Mouse (Mus musculus): ENCODE results near the gene Pard3b.

The Pard3b gene

GRCm38 (mm10) chr1:62466544-62466943 is 827.9 kb downstream of the Pard3b start:
- DNase-seq (ENCODE audit: low spot score), result no peak

DNA sequence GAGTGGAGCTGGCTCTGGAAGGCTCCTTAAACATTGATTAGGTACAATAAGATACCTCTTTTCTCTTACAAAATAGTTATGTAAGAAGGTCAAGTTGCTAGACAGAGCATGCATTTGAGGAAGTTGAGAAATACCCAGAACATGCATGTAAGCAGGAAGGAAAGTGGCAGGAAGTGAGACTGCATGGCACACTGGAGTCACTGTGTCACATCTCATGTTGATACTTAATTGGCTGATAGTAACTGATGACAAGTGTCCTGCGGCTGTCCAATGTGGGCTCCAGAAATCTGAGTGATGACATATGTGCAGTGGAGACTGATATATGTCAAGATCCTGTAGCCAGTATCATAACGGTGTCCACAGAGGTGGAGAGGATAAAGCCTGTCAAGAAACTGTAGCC is 844.4 kb downstream of the Pard3b start:
- DNase-seq (ENCODE audit: low spot score), result no peak

GRCm38 (mm10) chr1:62488871-62489270 is 850.2 kb downstream of the Pard3b start:
- DNase-seq (ENCODE audit: low spot score), result no peak

GRCm38 (mm10) chr1:62499146-62499545 is 860.5 kb downstream of the Pard3b start:
- no peak for DNase-seq (ENCODE audit: low spot score)

DNA sequence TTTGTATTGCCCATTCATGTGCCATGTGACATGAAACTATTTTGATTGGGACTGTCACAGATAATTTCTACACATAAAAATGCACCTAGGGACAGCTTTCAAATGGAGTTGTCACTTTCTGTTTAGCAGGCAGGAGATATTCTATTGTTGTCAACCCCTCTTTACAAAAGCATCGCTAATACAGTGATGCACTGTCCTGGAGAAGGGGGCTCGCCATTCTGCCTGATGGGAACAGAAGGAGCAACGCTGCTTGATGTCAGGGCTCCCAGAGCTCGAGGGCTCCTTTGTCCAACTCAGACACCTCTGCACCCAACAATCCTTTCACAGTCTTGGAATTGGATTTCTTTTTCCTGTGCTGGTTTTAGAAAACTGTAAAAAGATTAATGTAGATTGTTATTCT is 871.9 kb downstream of the Pard3b start:
- no peak for DNase-seq (ENCODE audit: low spot score)

DNA sequence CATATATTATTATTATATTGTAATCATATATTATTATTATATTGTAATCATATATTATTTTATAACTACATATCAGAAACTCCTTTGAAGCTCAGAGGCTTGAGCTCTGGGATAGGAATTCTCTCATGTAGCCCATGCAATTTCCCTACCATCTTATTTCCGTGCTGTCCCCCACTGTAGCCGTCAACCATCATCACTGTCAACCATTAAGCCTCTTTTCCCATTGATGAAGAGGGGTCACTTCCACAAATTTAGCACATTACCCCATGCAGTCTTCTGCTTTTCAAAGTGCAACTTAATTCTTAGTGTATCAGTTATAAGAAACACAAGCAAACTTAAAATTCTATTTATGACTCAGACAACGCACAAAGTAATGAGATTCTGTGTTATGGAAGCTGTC is 873.1 kb downstream of the Pard3b start:
- DNase-seq (ENCODE audit: low spot score), result no peak

DNA sequence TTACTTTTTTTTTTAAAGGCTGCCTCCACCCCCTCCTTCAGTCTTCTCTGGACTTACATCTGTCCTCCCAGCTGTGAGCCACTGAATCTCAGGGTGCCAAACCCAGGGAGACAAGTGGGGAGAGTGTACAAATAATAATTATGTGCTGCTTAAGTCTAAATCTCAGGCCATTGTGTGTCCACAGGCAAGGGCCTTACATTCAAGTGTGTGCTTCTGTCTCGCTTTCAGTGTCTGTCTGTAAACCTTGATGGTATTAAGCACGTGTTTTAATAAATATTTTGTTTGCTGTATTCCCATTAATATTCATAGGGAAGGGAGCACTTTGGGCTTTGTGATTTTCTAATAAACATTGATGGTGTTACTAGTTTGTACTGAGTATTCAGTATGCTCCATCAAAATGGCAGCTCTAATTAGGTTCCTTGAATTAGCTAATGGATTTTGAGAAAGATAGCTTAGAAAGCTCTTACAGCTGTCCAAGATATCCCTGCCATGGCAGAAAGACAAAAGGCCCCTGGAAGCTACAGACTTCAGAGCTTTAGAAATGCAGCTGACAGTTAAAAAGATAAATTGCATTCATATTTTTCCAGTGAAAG is 880.1 kb downstream of the Pard3b start:
- DNase-seq (ENCODE audit: low spot score), result no peak

DNA sequence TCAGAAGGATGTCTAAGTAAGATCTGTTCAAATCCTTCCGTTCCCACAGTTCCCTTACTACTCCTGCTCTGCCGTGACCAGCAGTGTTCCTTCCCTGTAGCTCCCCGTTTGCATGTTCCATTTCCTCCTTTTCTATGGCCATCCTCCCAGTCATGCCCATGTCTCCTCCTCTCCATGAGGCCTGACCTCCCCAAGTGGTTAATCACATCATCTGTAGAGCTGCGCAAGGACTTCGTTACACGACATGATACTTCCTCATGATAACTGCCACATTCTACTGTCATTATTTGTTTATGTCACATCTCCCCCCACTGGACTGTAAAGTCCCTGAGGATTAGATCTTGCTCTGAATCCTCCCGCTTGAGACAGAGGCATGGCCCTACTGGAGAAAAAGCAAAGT is 882.7 kb downstream of the Pard3b start:
- DNase-seq (ENCODE audit: low spot score), result no peak

- no peak for DNase-seq (ENCODE audit: low spot score)
Observed at GRCm38 (mm10) chr1:62522761-62523160, 884.1 kb downstream of the Pard3b start.

GRCm38 (mm10) chr1:62527788-62528187 is 889.2 kb downstream of the Pard3b start:
- DNase-seq (ENCODE audit: low spot score), result no peak

- no peak for DNase-seq (ENCODE audit: low spot score)
Observed at GRCm38 (mm10) chr1:62529941-62530340, 891.3 kb downstream of the Pard3b start.

DNA sequence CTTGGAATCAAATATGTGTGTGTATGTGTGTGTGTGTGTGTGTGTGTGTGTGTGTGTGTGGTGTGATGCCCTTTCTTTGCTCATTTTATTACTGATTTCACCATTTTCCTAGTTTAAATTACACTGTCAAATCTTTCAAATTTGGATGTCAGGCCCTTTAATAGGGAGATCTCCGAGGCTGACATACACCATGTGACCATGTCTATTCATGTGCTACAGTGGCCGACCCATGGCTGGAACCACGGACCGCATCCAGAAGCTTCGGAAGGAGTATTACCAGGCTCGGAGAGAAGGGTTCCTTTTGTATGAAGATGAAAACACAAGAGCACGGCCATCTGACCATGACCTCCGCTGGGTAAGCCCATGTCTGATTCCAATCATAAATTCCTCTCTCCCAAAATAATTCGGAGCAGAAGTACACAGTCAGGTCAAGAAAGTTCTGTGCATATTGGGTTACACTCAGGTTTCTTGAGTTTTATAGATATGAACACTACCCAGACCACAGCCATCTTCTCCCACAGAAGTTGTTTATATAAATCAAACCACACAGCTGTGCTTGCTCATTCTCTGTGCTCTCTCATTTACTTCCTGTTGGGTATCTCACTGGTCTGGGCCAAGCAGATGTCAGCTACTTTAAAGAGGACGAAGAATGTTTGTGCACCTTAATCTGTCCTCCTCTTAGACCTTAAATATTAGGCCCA is 894.0 kb downstream of the Pard3b start:
- DNase-seq (ENCODE audit: low spot score), result no peak

- no peak for DNase-seq (ENCODE audit: low spot score)
Observed at GRCm38 (mm10) chr1:62548953-62549352, 910.3 kb downstream of the Pard3b start.

GRCm38 (mm10) chr1:62550546-62550945 is 911.9 kb downstream of the Pard3b start:
- no peak for DNase-seq (ENCODE audit: low spot score)

GRCm38 (mm10) chr1:62551516-62551915 is 912.9 kb downstream of the Pard3b start:
- DNase-seq (ENCODE audit: low spot score), result no peak

GRCm38 (mm10) chr1:62555838-62556237 is 917.2 kb downstream of the Pard3b start:
- DNase-seq (ENCODE audit: low spot score), result no peak

- no peak for DNase-seq (ENCODE audit: low spot score)
Observed at GRCm38 (mm10) chr1:62562987-62563386, 924.4 kb downstream of the Pard3b start.

- DNase-seq (ENCODE audit: low spot score), result no peak
Observed at GRCm38 (mm10) chr1:62564245-62565119, 925.9 kb downstream of the Pard3b start.

DNA sequence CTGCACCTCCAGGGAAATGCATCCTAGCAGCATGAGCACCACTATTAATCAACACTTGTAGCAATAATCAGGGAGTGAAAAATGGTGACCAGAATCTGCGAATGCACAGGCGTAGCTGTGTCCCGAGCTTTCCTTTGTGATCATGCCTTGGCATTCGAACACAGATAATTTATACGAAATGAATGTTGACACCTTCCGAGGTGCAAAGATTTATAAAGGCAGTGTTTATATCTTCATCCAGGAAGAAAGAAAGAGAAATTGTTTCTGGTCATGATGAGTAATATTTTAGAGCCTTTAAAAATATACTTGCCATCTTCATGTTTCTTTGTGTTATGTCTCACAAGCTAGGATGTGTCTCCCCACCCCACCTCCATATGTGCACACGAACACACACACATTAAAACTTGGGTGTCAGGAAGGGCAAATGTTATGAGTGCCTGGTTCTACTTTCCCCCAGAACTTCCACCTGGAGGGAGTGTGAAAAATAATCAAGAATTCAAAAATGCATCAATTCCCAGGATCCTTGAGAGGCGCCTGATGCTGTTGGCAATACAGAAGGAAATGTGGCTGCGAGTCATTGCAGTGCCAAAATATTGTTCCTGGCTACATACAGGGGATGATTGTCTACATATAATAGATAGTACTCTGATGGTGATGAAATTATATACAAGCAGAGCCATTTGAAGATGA is 926.6 kb downstream of the Pard3b start:
- no peak for DNase-seq (ENCODE audit: low spot score)

GRCm38 (mm10) chr1:62566596-62566995 is 928.0 kb downstream of the Pard3b start:
- no peak for DNase-seq (ENCODE audit: low spot score)

DNA sequence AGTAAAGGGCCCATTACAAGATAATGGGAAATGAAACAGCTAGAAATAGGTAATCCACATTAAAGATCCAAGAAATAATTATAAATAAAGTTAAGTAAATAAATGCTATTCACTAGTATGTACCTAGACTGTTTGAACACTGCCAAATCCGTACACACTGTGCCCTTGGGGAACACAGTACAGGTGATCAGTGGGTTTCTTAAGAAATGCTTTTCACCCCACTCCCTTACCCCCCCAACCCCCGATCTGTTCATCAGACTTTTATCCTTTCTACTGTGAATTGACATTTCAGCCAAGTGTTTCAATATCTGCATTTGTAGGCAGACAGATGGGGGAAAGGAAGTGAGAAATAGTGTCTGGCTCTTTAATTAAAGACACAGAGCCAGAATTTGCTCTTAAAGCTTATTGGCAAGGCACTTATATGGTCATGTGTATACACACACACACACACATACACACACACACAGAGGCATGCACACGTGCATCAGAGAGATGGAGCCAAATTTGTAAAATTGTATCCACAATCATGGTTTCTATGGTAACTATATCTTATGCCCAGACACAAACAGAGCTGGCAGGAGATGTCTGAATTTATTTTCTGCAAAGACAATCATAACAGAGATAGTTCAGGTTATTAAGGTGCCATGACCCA is 938.4 kb downstream of the Pard3b start:
- no peak for DNase-seq (ENCODE audit: low spot score)
